Mouse (Mus musculus): Measurements from ENCODE around the gene Tbl1xr1. TPM values are rescaled to one million over a fixed set of nuclear protein-coding genes. Genes with fewer than 3 reads are reported as not detected.

Tbl1xr1 gene
- total RNA-seq, 1 experiment from 2014 or later: 133 TPM

DNA sequence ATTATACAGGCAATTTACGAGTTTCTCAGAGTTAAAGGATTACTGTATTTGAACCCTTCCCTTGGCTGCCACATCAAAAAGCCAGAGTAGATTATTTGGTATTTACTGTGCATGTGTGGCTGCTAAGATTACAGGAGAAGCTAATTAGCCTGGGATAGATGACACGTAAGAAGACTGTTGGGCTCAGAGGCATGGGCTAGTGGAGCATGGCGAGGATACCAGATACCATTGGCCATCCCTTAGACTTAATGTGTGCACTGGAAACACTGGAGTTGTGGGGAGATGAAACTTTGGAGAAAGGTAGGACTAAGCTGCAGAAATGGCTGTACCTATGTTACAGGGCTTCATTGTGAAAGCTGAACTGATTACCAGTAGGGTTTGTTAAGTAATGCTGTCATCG, 108.8 kb downstream of the Tbl1xr1 start:
- ATAC-seq (replicated peaks; ENCODE audit: low read depth, poor library complexity, severe bottlenecking): no peak

DNA sequence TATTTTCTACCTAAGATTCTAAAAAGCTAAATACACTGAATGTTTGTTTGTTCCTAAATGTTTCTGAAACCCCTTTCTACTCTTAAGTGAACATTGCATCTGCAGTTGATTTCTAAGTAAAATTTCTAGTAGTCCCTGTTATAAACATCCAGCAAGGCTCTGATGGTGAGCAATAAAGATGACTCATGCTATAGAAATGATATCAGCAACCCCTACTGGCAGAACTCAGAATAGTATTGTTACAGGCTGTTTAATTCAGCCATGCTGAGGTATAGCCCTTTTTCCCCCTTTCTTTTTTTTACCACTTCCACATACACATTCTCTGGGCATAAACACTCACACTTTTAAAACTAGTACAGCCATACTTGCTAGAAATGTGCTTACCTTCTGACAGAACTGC, 114.0 kb downstream of the Tbl1xr1 start:
- peak; percentile 95 for ATAC-seq (replicated peaks; ENCODE audit: low read depth, poor library complexity, severe bottlenecking)

DNA sequence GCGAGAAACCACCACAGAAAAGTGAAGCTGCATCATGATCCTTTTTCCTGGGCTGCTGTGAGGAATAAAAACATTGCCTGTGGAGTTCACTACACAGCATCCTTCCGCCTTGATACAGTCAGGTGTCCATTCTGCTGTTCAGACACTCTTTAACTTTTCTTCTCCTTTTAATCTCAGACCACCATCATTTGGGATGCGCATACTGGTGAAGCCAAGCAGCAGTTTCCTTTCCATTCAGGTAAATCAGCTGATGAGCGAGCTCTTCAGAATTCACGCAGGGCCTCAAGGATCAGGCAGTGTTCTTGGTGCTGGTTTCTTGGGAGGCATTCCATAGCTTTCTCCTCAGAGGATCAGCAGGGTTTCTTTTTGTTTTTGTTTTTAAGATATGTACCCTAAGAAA, 116.5 kb downstream of the Tbl1xr1 start:
- no peak for ATAC-seq (replicated peaks; ENCODE audit: low read depth, poor library complexity, severe bottlenecking)

DNA sequence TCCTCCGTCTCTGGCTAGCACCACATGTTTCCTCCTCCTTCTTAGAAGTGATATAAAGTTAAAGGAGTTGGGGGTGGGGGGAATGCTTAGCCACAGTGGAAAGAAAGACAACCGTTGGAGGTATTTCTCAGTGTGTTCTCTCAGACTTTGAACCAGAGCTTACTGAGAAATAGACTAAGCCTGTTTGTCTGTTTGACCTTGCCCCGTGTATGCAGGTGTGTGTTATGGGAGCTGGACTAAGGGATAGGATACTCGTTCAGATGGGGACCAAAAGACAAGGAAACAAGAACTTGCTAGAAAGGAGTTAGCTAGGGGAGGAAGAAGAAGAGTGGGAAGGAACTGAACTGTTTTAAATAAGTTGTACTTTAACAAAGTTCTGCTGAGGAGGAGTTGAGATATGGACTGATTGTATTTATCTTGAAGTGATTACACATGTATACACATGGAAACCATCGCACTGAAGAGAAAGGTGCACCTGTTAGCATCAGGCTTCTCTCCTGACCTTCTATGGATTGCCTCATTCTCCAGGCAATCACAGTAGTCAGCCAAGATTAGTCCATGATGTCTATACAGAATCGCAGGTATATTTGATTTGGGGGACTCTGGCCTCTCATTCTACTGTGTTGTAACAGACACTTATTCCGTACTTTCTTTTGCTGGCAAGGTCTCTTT, 117.9 kb downstream of the Tbl1xr1 start:
- ATAC-seq (replicated peaks; ENCODE audit: low read depth, poor library complexity, severe bottlenecking): no peak

DNA sequence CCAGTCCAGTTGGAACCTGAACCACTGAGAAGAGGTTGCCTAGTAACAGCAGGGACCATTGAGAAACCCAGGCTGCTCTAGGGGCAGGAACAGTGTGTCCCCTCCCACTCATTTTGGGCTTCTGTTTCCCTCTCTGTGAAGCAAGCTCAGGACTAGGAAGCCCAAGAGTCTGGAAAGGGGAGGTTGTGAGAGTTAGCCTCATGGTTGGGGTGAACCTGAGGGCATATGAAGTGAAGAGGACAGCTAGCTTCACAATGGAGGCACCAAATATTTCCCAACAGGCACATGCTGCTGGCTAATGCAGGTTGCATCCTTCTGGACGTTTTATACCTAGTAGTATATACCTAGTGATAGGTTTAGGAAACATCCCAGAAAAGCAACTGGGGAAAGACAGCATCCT, 122.3 kb downstream of the Tbl1xr1 start:
- no peak for ATAC-seq (replicated peaks; ENCODE audit: low read depth, poor library complexity, severe bottlenecking)

DNA sequence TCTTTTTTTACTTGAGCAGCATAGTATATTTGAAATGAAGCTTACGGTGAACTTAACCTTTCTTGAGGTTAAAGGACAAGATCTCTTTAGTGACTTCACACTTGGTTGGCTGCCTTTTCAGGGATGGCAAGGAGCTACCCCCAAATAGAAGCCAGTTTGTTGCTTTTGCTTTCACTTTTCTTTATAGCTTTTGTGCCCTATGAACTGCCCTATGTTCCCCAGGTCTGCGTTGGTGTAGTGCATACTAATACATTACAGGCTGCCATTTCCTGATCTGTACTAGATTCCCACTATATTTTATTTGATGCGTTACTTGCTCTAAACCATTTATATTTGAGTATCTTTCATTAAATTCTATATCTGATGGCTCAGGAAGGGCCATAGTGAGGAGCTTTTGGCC, 127.7 kb downstream of the Tbl1xr1 start:
- no peak for ATAC-seq (replicated peaks; ENCODE audit: low read depth, poor library complexity, severe bottlenecking)

DNA sequence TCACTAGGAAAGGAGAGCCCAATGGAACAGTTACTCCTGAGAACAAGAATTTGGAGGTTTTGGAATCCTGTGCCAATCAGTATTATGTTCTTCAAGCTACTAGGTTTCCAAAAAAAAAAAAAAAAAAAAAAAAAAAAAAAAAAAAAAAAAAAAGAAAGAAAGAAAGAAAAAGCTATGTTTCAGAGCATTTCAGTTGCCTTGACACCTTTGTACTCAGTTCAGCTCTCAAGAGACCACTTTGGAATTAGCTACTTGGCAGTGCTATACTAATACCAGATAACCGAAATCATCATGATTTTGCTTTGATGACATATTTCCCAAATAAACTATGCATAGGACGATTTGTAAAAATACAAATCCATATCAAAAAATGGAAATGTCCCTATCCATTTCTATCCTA, 145.1 kb downstream of the Tbl1xr1 start:
- no peak for ATAC-seq (replicated peaks; ENCODE audit: low read depth, poor library complexity, severe bottlenecking)

DNA sequence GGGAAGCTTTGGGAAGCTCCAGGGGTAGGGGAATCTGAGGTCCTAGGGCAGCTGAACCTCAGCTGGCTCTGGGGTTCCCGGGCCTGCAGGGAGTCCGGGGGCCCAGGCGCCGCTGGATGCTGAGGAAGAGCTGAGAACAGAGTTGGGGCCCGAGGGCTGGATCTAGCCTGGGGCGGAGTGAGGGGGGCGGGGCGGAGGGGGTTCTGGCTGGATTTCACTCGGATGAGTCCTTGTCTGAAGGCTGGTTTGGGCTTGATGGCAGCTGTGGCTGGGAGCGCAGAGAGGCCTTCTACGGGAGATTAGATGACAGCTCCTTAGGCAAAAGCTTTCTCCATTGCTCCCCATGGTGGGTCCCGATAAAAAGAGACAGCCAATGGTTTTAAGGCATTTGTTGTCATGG, 145.9 kb downstream of the Tbl1xr1 start:
- no peak for ATAC-seq (replicated peaks; ENCODE audit: low read depth, poor library complexity, severe bottlenecking)

DNA sequence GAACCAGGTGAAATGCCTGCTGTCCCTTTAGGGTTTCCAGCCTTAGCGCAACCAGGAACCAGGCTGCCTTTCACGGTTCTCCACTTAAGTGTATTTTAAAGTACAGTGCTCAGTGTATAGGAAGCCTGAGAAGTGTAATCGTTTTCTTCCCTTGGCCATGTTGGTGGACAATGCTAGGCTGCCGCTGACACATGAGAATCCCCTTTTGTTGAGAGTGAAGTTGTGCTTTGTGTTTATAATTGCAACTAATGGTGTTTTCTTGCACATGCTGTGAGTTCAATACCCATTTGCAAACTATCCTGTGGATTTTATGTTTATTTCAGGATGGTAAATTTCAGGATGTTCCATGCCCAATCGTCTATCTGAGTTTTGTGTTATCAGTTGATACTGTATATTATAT, 146.6 kb downstream of the Tbl1xr1 start:
- ATAC-seq (replicated peaks; ENCODE audit: low read depth, poor library complexity, severe bottlenecking): no peak

DNA sequence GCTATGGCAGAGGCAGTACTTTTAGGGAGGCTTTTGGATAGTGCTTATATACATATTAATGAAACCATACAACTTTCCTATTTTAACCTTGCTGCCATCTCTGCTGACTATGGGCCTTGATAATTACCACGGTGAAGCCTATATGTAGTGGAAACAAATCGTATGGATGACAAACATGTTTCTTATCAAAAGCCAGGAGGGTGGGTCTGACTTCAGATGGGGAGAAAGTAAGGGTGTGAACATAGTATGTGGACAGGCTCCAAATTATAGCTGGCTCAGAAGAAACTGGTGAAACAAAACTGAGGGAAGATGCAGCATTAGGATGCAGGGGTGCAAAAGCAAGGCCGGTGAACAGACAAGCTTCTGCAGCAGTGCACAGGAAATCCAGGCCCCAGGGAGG, 151.6 kb downstream of the Tbl1xr1 start:
- ATAC-seq (replicated peaks; ENCODE audit: low read depth, poor library complexity, severe bottlenecking): 0 out of 2 replicates have a peak, but pooled peaks have one; percentile 32

DNA sequence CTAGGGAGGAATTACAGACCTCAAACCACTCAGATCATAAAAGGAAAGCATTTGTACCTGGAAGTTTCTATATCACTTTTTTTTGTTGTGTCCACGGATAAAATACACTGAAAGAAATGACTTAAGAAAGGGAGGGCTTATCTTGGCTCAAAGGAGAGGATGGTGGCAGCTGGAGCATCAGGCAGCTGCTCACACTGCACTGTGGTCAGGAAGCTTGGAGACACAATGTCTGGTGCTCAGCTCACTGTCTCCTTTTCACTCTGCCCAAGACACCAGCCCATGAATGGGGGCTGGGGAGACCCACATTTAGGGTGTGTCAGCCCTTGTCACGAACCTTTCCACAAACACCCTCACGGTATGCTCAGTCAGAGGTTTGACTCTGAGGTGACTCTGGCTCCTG, 154.2 kb downstream of the Tbl1xr1 start:
- ATAC-seq (replicated peaks; ENCODE audit: low read depth, poor library complexity, severe bottlenecking): no peak

DNA sequence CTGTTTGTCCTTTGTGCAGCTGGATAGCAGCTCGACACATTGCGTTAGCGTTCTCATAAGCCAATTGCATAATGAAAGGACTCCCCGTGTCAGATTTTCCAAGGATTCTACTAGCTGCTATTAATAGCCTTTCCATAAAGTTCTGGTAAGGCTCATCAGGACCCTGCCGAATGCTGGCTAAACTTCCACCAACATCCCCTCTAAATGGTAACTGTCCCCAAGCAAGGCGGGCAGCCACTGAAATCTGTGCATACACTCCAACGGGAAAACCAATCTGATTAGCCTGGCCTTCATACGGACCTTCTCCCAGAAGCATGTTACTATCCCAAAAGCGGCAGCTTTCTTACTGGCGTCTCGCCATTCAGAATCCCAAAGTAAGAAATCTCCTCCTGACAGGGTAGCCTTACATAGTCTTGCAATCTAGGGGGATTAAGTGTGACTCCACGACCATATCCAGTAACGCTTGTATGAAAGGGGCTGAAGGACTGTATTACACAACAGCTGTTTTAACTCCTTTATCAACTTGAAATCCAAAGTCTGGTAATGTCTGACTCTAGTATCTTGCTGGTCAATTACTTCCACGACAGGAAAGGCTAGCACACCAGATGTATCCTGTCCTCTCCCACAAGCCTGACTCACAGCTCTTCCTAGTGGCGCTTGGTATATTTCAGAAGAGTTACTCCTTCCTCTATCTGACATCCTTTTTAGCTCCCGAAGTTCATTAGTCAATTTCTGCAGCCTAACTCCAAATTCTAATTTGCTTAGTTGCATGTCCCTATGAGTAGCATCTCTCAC, 161.9 kb downstream of the Tbl1xr1 start:
- no peak for ATAC-seq (replicated peaks; ENCODE audit: low read depth, poor library complexity, severe bottlenecking)
